Mouse (Mus musculus): ENCODE measurements around the gene Tmem205. TPM values are rescaled to one million over a fixed set of nuclear protein-coding genes. Genes with fewer than 3 reads are reported as not detected.

The Tmem205 gene
- polyA plus RNA-seq (2014; fragmentation: Illumina TruSeq; extraction: RNeasy Lipid Tissue Mini Kit (QIAGEN cat#74804)) = 0.46 TPM

GRCm38 (mm10) chr9:21927208-21927753 lies at the start of gene Tmem205, which contains the start of gene Ccdc159:
Tmem205 (minus strand) TSS chr9:21927556.
Ccdc159 (plus strand) TSS chr9:21927471.

DNA sequence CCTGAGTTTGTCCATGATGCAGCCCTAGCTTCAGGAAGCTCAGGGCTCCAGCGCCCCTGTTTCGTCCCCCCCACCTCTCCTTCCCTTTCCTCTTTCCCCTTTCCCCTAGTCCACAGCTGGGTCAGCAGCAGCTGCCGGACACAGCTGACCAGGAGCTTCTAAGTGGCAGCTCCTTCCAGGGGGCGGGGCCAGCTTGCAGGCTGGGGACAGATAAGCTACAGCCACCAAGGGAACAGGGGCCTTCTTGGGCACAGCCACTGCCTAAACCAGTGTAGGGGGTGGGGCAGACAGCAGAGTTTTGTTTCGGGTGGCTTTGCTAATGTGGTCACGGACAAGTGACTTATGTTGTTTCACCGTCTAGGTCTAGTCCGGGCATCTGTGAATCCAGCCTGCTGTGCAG lies 36.1 kb upstream of the Tmem205 start, which contains the start of gene Epor:
Gene Epor, minus strand, starts transcription at position 90 of the 400 bp plus-strand sequence.

GRCm38 (mm10) chr9:21955570-21956281 lies 28.4 kb upstream of the Tmem205 start, which contains the start of gene Swsap1:
Swsap1 (plus strand) TSS chr9:21955755.

GRCm38 (mm10) chr9:21936692-21937570 lies 9.6 kb upstream of the Tmem205 start, which contains the start of gene Plppr2:
Plppr2 (plus strand) TSS chr9:21937033.

DNA sequence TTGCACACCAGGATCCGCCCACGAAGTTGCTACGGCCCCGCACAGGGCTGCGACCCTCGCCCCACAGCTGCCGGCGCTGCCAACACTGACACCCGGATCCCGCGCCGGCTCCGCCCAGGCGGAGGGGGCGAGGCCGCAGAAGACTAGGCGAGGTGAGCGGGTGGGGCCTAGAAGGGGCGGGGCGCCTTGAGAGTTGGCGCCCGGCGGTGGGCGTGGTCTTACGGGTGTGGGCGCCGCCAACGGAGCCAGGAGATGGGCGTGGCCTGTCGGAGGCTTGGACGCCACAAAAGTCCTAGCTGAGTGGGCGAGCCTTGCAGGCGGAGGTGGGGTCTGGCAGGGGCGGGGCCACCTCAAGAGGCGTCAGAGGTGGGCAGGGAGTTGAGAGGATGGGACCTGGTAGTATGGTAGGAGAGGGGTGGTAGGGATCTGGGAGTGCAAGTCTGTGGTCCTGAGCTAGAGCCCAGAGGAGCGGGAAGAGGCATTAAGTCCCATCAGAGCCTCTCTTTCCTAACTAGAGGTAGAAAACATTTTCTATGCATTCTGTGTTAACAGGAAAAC lies 9.2 kb downstream of the Tmem205 start, which contains the start of gene Rab3d:
Gene Rab3d, minus strand, starts transcription at position 158 of the 558 bp plus-strand sequence.

Other genes starting within 250 kb of the Tmem205 start
- 21.2 TPM for gene Ldlr, start 204.1 kb downstream of the Tmem205 start, polyA plus RNA-seq (2014; fragmentation: Illumina TruSeq; extraction: RNeasy Lipid Tissue Mini Kit (QIAGEN cat#74804))
- gene Spc24, start 167.3 kb downstream of the Tmem205 start, polyA plus RNA-seq (2014; fragmentation: Illumina TruSeq; extraction: RNeasy Lipid Tissue Mini Kit (QIAGEN cat#74804)) = 5.9 TPM
- gene Kank2, start 128.8 kb downstream of the Tmem205 start, polyA plus RNA-seq (2014; fragmentation: Illumina TruSeq; extraction: RNeasy Lipid Tissue Mini Kit (QIAGEN cat#74804)) = 32.1 TPM
- not detected for gene Angptl8, start 92.0 kb downstream of the Tmem205 start, polyA plus RNA-seq (2014; fragmentation: Illumina TruSeq; extraction: RNeasy Lipid Tissue Mini Kit (QIAGEN cat#74804))
- gene Dock6, start 74.9 kb downstream of the Tmem205 start, polyA plus RNA-seq (2014; fragmentation: Illumina TruSeq; extraction: RNeasy Lipid Tissue Mini Kit (QIAGEN cat#74804)) = 3.3 TPM
- gene Rab3d, start 9.4 kb downstream of the Tmem205 start, polyA plus RNA-seq (2014; fragmentation: Illumina TruSeq; extraction: RNeasy Lipid Tissue Mini Kit (QIAGEN cat#74804)) = 4.4 TPM
- 0.43 TPM for gene Ccdc159, start 85 bp downstream of the Tmem205 start, polyA plus RNA-seq (2014; fragmentation: Illumina TruSeq; extraction: RNeasy Lipid Tissue Mini Kit (QIAGEN cat#74804))
- gene Plppr2, start 9.5 kb upstream of the Tmem205 start, polyA plus RNA-seq (2014; fragmentation: Illumina TruSeq; extraction: RNeasy Lipid Tissue Mini Kit (QIAGEN cat#74804)) = 0.40 TPM
- 4.3 TPM for gene Swsap1, start 28.2 kb upstream of the Tmem205 start, polyA plus RNA-seq (2014; fragmentation: Illumina TruSeq; extraction: RNeasy Lipid Tissue Mini Kit (QIAGEN cat#74804))
- gene Epor, start 36.0 kb upstream of the Tmem205 start, polyA plus RNA-seq (2014; fragmentation: Illumina TruSeq; extraction: RNeasy Lipid Tissue Mini Kit (QIAGEN cat#74804)) = not detected
- gene Rgl3, start 61.9 kb upstream of the Tmem205 start, polyA plus RNA-seq (2014; fragmentation: Illumina TruSeq; extraction: RNeasy Lipid Tissue Mini Kit (QIAGEN cat#74804)) = 0.26 TPM
- 0.77 TPM for gene Ccdc151, start 75.1 kb upstream of the Tmem205 start, polyA plus RNA-seq (2014; fragmentation: Illumina TruSeq; extraction: RNeasy Lipid Tissue Mini Kit (QIAGEN cat#74804))
- gene Prkcsh, start 75.2 kb upstream of the Tmem205 start, polyA plus RNA-seq (2014; fragmentation: Illumina TruSeq; extraction: RNeasy Lipid Tissue Mini Kit (QIAGEN cat#74804)) = 7.8 TPM
- gene Elavl3, start 124.5 kb upstream of the Tmem205 start, polyA plus RNA-seq (2014; fragmentation: Illumina TruSeq; extraction: RNeasy Lipid Tissue Mini Kit (QIAGEN cat#74804)) = 0.29 TPM
- gene Gm49318, start 143.7 kb upstream of the Tmem205 start, polyA plus RNA-seq (2014; fragmentation: Illumina TruSeq; extraction: RNeasy Lipid Tissue Mini Kit (QIAGEN cat#74804)) = not detected
- gene Zfp653, start 143.8 kb upstream of the Tmem205 start, polyA plus RNA-seq (2014; fragmentation: Illumina TruSeq; extraction: RNeasy Lipid Tissue Mini Kit (QIAGEN cat#74804)) = not detected
- gene Ecsit, start 157.9 kb upstream of the Tmem205 start, polyA plus RNA-seq (2014; fragmentation: Illumina TruSeq; extraction: RNeasy Lipid Tissue Mini Kit (QIAGEN cat#74804)) = 2.0 TPM
- gene Cnn1, start 171.7 kb upstream of the Tmem205 start, polyA plus RNA-seq (2014; fragmentation: Illumina TruSeq; extraction: RNeasy Lipid Tissue Mini Kit (QIAGEN cat#74804)) = 270 TPM
- 7.4 TPM for gene Elof1, start 189.6 kb upstream of the Tmem205 start, polyA plus RNA-seq (2014; fragmentation: Illumina TruSeq; extraction: RNeasy Lipid Tissue Mini Kit (QIAGEN cat#74804))
- 0.46 TPM for gene Acp5, start 208.2 kb upstream of the Tmem205 start, polyA plus RNA-seq (2014; fragmentation: Illumina TruSeq; extraction: RNeasy Lipid Tissue Mini Kit (QIAGEN cat#74804))
- gene Pigyl, start 229.3 kb upstream of the Tmem205 start, polyA plus RNA-seq (2014; fragmentation: Illumina TruSeq; extraction: RNeasy Lipid Tissue Mini Kit (QIAGEN cat#74804)) = 2.9 TPM

All from ovary, adult 10 weeks (tissue).